Mouse (Mus musculus): ENCODE results near the gene Prf1. TPM values are rescaled to one million over a fixed set of nuclear protein-coding genes. Genes with fewer than 3 reads are reported as not detected.

Gene Prf1
- polyA plus RNA-seq, 1 experiment from 2014 or later = not detected

- TF ChIP-seq EP300 (optimal IDR thresholded peaks at IDR 0.05) (no peak), CTCF (IDR thresholded peaks at IDR 0.05; ENCODE audit: low read depth) (no peak)
- 79% methylated on average over 1 of the region's 1 CpGs for WGBS
- ATAC-seq (ENCODE audit: low FRiP score, low TSS enrichment) = no peak
Measured at GRCm38 (mm10) chr10:61258131-61258530, 39.5 kb upstream of the Prf1 start.

GRCm38 (mm10) chr10:61261229-61262156, 36.1 kb upstream of the Prf1 start:
- Histone ChIP-seq H3K27ac (replicated peaks) (no peak overlapping the region), H3K4me3 (ENCODE audit: low read depth, low read length) (no peak overlapping the region), H3K4me2 (replicated peaks; ENCODE audit: low read depth) (no peak overlapping the region), H3K27me3 (ENCODE audit: control insufficient read depth, insufficient read depth, low read length) (no peaks in the 10 kb centered on the region), H3K9me3 (ENCODE audit: control insufficient read depth, low read length) (0 out of 2 replicates have a peak, but pooled peaks cover 3% of the 10 kb centered on the region), H3K4me1 (replicated peaks; ENCODE audit: control insufficient read depth, insufficient read depth) (no peaks in the 10 kb centered on the region), H3K9ac (ENCODE audit: low read length) (no peak overlapping the region), H3K36me3 (ENCODE audit: control insufficient read depth, insufficient read depth, low read length) (no peaks in the 10 kb centered on the region)
- TF ChIP-seq EP300 (optimal IDR thresholded peaks at IDR 0.05) = no peak
- no peak for TF ChIP-seq CTCF (IDR thresholded peaks at IDR 0.05; ENCODE audit: low read depth)
- 53% methylated on average over 13 of the region's 13 CpGs for WGBS
- ATAC-seq (ENCODE audit: low FRiP score, low TSS enrichment) (peak; percentile 26; the same call in 1 of the 2 replicates), DNase-seq (ENCODE audit: low spot score) (no peak)

More at GRCm38 (mm10) chr10:61258131-61258530, 39.5 kb upstream of the Prf1 start:
- Histone ChIP-seq H3K27ac (replicated peaks) (no peak overlapping the region), H3K9me3 (ENCODE audit: control insufficient read depth, low read length) (0 out of 2 replicates have a peak, but pooled peaks cover 3% of the 10 kb centered on the region), H3K27me3 (ENCODE audit: control insufficient read depth, insufficient read depth, low read length) (no peaks in the 10 kb centered on the region), H3K4me1 (replicated peaks; ENCODE audit: control insufficient read depth, insufficient read depth) (no peaks in the 10 kb centered on the region), H3K36me3 (ENCODE audit: control insufficient read depth, insufficient read depth, low read length) (no peaks in the 10 kb centered on the region), H3K4me3 (ENCODE audit: low read depth, low read length) (no peak overlapping the region), H3K4me2 (replicated peaks; ENCODE audit: low read depth) (no peak overlapping the region), H3K9ac (ENCODE audit: low read length) (no peak overlapping the region)
- DNase-seq (ENCODE audit: low spot score) = no peak

GRCm38 (mm10) chr10:61263606-61264005, 34.0 kb upstream of the Prf1 start:
- H3K36me3 ChIP-seq (ENCODE audit: control insufficient read depth, insufficient read depth, low read length) = no peaks in the 10 kb centered on the region
- no peak overlapping the region for H3K4me2 ChIP-seq (replicated peaks; ENCODE audit: low read depth)
- H3K4me3 ChIP-seq (ENCODE audit: low read depth, low read length) = no peak overlapping the region
- H3K27ac ChIP-seq (replicated peaks) = no peak overlapping the region
- TF ChIP-seq EP300 (optimal IDR thresholded peaks at IDR 0.05) = no peak
- TF ChIP-seq CTCF (IDR thresholded peaks at IDR 0.05; ENCODE audit: low read depth) = no peak
- no peak overlapping the region for H3K9ac ChIP-seq (ENCODE audit: low read length)
- H3K27me3 ChIP-seq (ENCODE audit: control insufficient read depth, insufficient read depth, low read length) = no peaks in the 10 kb centered on the region
- H3K9me3 ChIP-seq (ENCODE audit: control insufficient read depth, low read length) = no peaks in the 10 kb centered on the region
- H3K4me1 ChIP-seq (replicated peaks; ENCODE audit: control insufficient read depth, insufficient read depth) = no peaks in the 10 kb centered on the region
- no peak for ATAC-seq (ENCODE audit: low FRiP score, low TSS enrichment)
- DNase-seq (ENCODE audit: low spot score) = no peak
- 76% methylated on average over 8 of the region's 8 CpGs for WGBS

- DNase-seq (ENCODE audit: low spot score) (no peak), ATAC-seq (ENCODE audit: low FRiP score, low TSS enrichment) (no peak)
- WGBS = 88% methylated on average over 5 of the region's 5 CpGs
- no peak for TF ChIP-seq CTCF (IDR thresholded peaks at IDR 0.05; ENCODE audit: low read depth)
- TF ChIP-seq EP300 (optimal IDR thresholded peaks at IDR 0.05) = no peak
- H3K4me2 ChIP-seq (replicated peaks; ENCODE audit: low read depth) = no peak overlapping the region
- H3K9me3 ChIP-seq (ENCODE audit: control insufficient read depth, low read length) = no peaks in the 10 kb centered on the region
- H3K4me3 ChIP-seq (ENCODE audit: low read depth, low read length) = no peak overlapping the region
- H3K9ac ChIP-seq (ENCODE audit: low read length) = no peak overlapping the region
- no peak overlapping the region for H3K27ac ChIP-seq (replicated peaks)
- H3K4me1 ChIP-seq (replicated peaks; ENCODE audit: control insufficient read depth, insufficient read depth) = no peaks in the 10 kb centered on the region
- H3K27me3 ChIP-seq (ENCODE audit: control insufficient read depth, insufficient read depth, low read length) = no peaks in the 10 kb centered on the region; the same call in 1 of the 2 replicates
- H3K36me3 ChIP-seq (ENCODE audit: control insufficient read depth, insufficient read depth, low read length) = no peaks in the 10 kb centered on the region
Measured at GRCm38 (mm10) chr10:61267378-61267777, 30.3 kb upstream of the Prf1 start.

GRCm38 (mm10) chr10:61272089-61272626, 25.5 kb upstream of the Prf1 start:
- H3K27me3 ChIP-seq (ENCODE audit: control insufficient read depth, insufficient read depth, low read length) = no peaks in the 10 kb centered on the region; the same call in 1 of the 2 replicates
- peak overlapping the region; percentile 80; the same call in 1 of the 2 replicates for H3K27ac ChIP-seq (replicated peaks)
- H3K36me3 ChIP-seq (ENCODE audit: control insufficient read depth, insufficient read depth, low read length) = no peaks in the 10 kb centered on the region
- H3K9ac ChIP-seq (ENCODE audit: low read length) = peak overlapping the region; percentile 76; the same call in 1 of the 2 replicates
- DNase-seq (ENCODE audit: low spot score) (no peak), ATAC-seq (ENCODE audit: low FRiP score, low TSS enrichment) (no peak)
- H3K9me3 ChIP-seq (ENCODE audit: control insufficient read depth, low read length) = no peaks in the 10 kb centered on the region
- TF ChIP-seq EP300 (optimal IDR thresholded peaks at IDR 0.05) = no peak
- TF ChIP-seq CTCF (IDR thresholded peaks at IDR 0.05; ENCODE audit: low read depth) = no peak
- H3K4me2 ChIP-seq (replicated peaks; ENCODE audit: low read depth) = peak overlapping the region; percentile 83
- H3K4me3 ChIP-seq (ENCODE audit: low read depth, low read length) = peak overlapping the region; percentile 54
- 44% methylated on average over 8 of the region's 8 CpGs for WGBS
- H3K4me1 ChIP-seq (replicated peaks; ENCODE audit: control insufficient read depth, insufficient read depth) = peaks cover 2% of the 10 kb centered on the region; the same call in 1 of the 2 replicates

All from stomach, postnatal 0 days (tissue).